Comparison of ENCODE assay signal across 19 mouse cellular contexts in the genomic region with DNA sequence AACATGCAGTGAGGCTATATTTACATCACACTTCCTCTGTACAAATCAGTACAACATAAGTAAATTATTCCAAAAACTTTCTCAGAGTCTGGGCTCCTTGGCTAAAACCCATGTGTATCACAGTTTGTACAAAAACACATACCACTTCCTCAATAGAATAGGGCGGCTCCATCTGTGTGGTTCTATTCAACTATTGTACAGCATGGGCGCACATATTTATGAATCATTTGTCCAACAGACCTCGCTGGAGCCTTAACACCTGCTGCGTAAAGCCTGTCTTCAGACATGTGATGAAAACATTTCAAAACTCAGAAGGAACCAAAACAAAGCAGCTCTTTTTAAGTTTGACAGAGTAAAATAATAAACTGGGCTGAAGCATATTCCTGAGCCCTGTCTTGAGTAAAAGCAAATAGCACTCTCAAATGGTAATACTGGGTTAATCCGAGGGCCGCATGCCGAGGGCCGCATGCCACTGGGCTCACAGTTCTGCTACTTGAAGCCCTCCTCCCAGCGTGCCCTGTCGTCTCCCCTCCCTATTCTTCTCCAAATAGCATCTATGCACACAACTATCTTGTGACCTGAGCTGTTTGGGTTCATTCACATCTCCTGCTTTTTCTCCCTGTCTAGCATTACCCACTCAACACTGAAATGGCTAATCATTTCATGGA.
A peak's percentile ranks its signal among the peaks of the same experiment; 100 is the strongest.
DNase-seq lines count a peak whose midpoint lies in the region; ATAC-seq and TF ChIP-seq lines count a peak whose summit lies in the region.
"Had no signal": no experiment of that assay in that cellular context is flagged by ENCODE, and none has a peak within 500 bp of the region (broad histone marks: within the 10 kb centered on the region; RNA-seq: fewer than 3 reads in every experiment).

No protein-coding gene starts in this region.

- H3K9ac ChIP-seq in midbrain, embryonic 11.5 days (ENCODE audit: low read length): no peak overlapping the region
- H3K9ac ChIP-seq in forebrain, postnatal 0 days: no peak overlapping the region
- H3K9ac ChIP-seq: embryonic facial prominence, embryonic 15.5 days had no signal

- no peaks in the 10 kb centered on the region for H3K27me3 ChIP-seq in midbrain, embryonic 11.5 days (ENCODE audit: control insufficient read depth, insufficient read depth, low read length)
- H3K27me3 ChIP-seq in midbrain, embryonic 10.5 days (ENCODE audit: low read depth, poor library complexity, severe bottlenecking): no peaks in the 10 kb centered on the region
- peaks cover 5% of the 10 kb centered on the region; the same call in 1 of the 2 replicates for H3K27me3 ChIP-seq in forebrain, postnatal 0 days (ENCODE audit: insufficient read depth, low read length)
- H3K27me3 ChIP-seq: embryonic facial prominence, embryonic 15.5 days had no signal

- no peak overlapping the region for H3K27ac ChIP-seq in midbrain, embryonic 11.5 days (ENCODE audit: low read depth, low read length)
- no peak overlapping the region for H3K27ac ChIP-seq in midbrain, embryonic 10.5 days (replicated peaks)
- no peak overlapping the region for H3K27ac ChIP-seq in forebrain, postnatal 0 days (ENCODE audit: low read depth, low read length)
- H3K27ac ChIP-seq: embryonic facial prominence, embryonic 15.5 days; heart, adult 2 months had no signal

- no peaks in the 10 kb centered on the region for H3K36me3 ChIP-seq in midbrain, embryonic 11.5 days (ENCODE audit: control insufficient read depth, insufficient read depth, low read length)
- H3K36me3 ChIP-seq in midbrain, embryonic 10.5 days: no peaks in the 10 kb centered on the region
- H3K36me3 ChIP-seq in forebrain, postnatal 0 days (ENCODE audit: insufficient read depth): no peaks in the 10 kb centered on the region
- H3K36me3 ChIP-seq: embryonic facial prominence, embryonic 15.5 days had no signal

- H3K4me1 ChIP-seq in midbrain, embryonic 11.5 days (ENCODE audit: control insufficient read depth, insufficient read depth, low read length): peaks cover 5% of the 10 kb centered on the region; the same call in 1 of the 2 replicates
- peaks cover 13% of the 10 kb centered on the region for H3K4me1 ChIP-seq in midbrain, embryonic 10.5 days
- H3K4me1 ChIP-seq in forebrain, postnatal 0 days (ENCODE audit: insufficient read depth): no peaks in the 10 kb centered on the region
- H3K4me1 ChIP-seq: embryonic facial prominence, embryonic 15.5 days had no signal

- peak; percentile 9 for DNase-seq in embryo, embryonic 10.5 days (ENCODE audit: low spot score)
- no peak for DNase-seq in embryo, embryonic 10 days (ENCODE audit: low spot score)
- no peak for DNase-seq in midbrain, embryonic 11.5 days (ENCODE audit: low spot score, missing footprints)
- no peak for DNase-seq in midbrain, embryonic 10.5 days (ENCODE audit: low spot score)
- peak; percentile 83 for DNase-seq in forebrain, postnatal 0 days
- DNase-seq in thymus, postnatal 4 days: no peak
- DNase-seq in right cerebral cortex, postnatal 14 days: no peak
- no peak for DNase-seq in left cerebral cortex, adult 11 months (ENCODE audit: low spot score)
- DNase-seq: adrenal gland, postnatal 14 days; cerebellum, postnatal 14 days; gastrocnemius, postnatal 10 days; heart, adult 2 months; heart, postnatal 14 days; kidney, adult 9 months; lung, adult 2 months; thymus, adult 18-20 months had no signal

- H3K4me3 ChIP-seq in midbrain, embryonic 11.5 days (ENCODE audit: low read depth, low read length): no peak overlapping the region
- H3K4me3 ChIP-seq in midbrain, embryonic 10.5 days: no peak overlapping the region
- H3K4me3 ChIP-seq in forebrain, postnatal 0 days (ENCODE audit: low read depth, low read length): no peak overlapping the region
- H3K4me3 ChIP-seq: embryonic facial prominence, embryonic 15.5 days; heart, adult 2 months; myocyte had no signal

- H3K9me3 ChIP-seq in midbrain, embryonic 11.5 days (ENCODE audit: control insufficient read depth, low read length): no peaks in the 10 kb centered on the region
- H3K9me3 ChIP-seq in midbrain, embryonic 10.5 days (replicated peaks): no peaks in the 10 kb centered on the region
- H3K9me3 ChIP-seq in forebrain, postnatal 0 days (ENCODE audit: low read length): no peaks in the 10 kb centered on the region
- H3K9me3 ChIP-seq: embryonic facial prominence, embryonic 15.5 days had no signal

- TF ChIP-seq CTCF in forebrain, postnatal 0 days (IDR thresholded peaks at IDR 0.05; ENCODE audit: low read depth): no peak

- no peak overlapping the region for H3K4me2 ChIP-seq in midbrain, embryonic 11.5 days
- no peak overlapping the region for H3K4me2 ChIP-seq in forebrain, postnatal 0 days (ENCODE audit: low read depth)
- H3K4me2 ChIP-seq: embryonic facial prominence, embryonic 15.5 days had no signal

- ATAC-seq in midbrain, embryonic 11.5 days (ENCODE audit: low FRiP score): peak; percentile 75
- ATAC-seq in forebrain, postnatal 0 days: peak; percentile 90
- ATAC-seq: inflammation-experienced regulatory T-cells, adult 6 months had no signal

- 46% methylated on average over 10 of the region's 10 CpGs for WGBS in midbrain, embryonic 11.5 days
- 63% methylated on average over 10 of the region's 10 CpGs for WGBS in midbrain, embryonic 10.5 days
- 23% methylated on average over 10 of the region's 10 CpGs for WGBS in forebrain, postnatal 0 days

Comparison
In these comparisons a context has a peak if more than half of its experiments do, and no peak if none do; other contexts are left out.
1. DNase-seq: peak in embryo, embryonic 10.5 days (single experiment) and forebrain, postnatal 0 days (single experiment); none in embryo, embryonic 10 days (single experiment), midbrain, embryonic 11.5 days (single experiment), midbrain, embryonic 10.5 days (single experiment), thymus, postnatal 4 days (single experiment), right cerebral cortex, postnatal 14 days (single experiment) and left cerebral cortex, adult 11 months (single experiment).